In the genomic region with DNA sequence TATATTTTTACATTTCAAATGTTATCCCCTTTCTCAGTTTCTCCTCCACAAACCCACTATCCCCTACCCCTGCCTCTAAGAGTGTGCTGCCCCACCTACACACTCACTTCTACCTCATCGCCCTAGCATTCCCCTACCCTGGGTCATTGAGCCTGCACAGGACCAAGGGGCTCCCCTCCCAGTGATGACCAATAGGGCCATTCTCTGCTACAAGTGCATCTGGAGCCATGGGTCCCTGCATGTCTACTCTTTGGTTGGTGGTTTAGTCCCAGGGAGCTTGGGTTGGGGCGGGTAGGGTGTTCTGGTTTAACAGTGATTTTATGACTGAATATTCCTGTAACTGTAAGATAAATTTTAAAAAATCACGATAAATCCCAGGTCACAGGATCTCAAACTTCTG, we compare ENCODE assay signal across 8 mouse cellular contexts. TPM values are rescaled to one million over a fixed set of nuclear protein-coding genes. Genes with fewer than 3 reads are reported as not detected.
DNase-seq lines count a peak whose midpoint lies in the region; ATAC-seq and TF ChIP-seq lines count a peak whose summit lies in the region.

No protein-coding gene starts in this region.

- WGBS in forebrain, embryonic 14.5 days, result 1% methylated on average over 3 of the region's 3 CpGs
- 5% methylated on average over 3 of the region's 3 CpGs for WGBS in limb, embryonic 15.5 days
- WGBS in stomach, embryonic 16.5 days, result 5% methylated on average over 3 of the region's 3 CpGs

- H3K9ac ChIP-seq in forebrain, embryonic 14.5 days (ENCODE audit: low read length), result peak overlapping the region; percentile 76
- H3K9ac ChIP-seq in limb, embryonic 15.5 days, result peak overlapping the region; percentile 61
- peak overlapping the region; percentile 85 for H3K9ac ChIP-seq in stomach, embryonic 16.5 days (ENCODE audit: low read length)

- no peak for TF ChIP-seq CTCF in layer of hippocampus, adult 2 months (conservative IDR thresholded peaks at IDR 0.05)
- TF ChIP-seq CTCF in Patski (IDR thresholded peaks at IDR 0.05), result no peak

- CTCF ChIA-PET in Patski (lab: Charles Lee), result no interaction called here

- peak overlapping the region; percentile 70 for H3K27ac ChIP-seq in layer of hippocampus, adult 2 months
- H3K27ac ChIP-seq in forebrain, embryonic 14.5 days (ENCODE audit: low read depth, low read length), result no peak overlapping the region
- H3K27ac ChIP-seq in limb, embryonic 15.5 days, result no peak overlapping the region
- no peak overlapping the region for H3K27ac ChIP-seq in stomach, embryonic 16.5 days (ENCODE audit: low read length)

- no peaks in the 10 kb centered on the region for H3K9me3 ChIP-seq in forebrain, embryonic 14.5 days (replicated peaks; ENCODE audit: control insufficient read depth, low read length)
- no peaks in the 10 kb centered on the region for H3K9me3 ChIP-seq in limb, embryonic 15.5 days
- no peaks in the 10 kb centered on the region for H3K9me3 ChIP-seq in stomach, embryonic 16.5 days (replicated peaks; ENCODE audit: control insufficient read depth, low read length)

- peak overlapping the region; percentile 70 for H3K4me2 ChIP-seq in forebrain, embryonic 14.5 days (ENCODE audit: low read length)
- H3K4me2 ChIP-seq in limb, embryonic 15.5 days, result peak overlapping the region; percentile 61
- H3K4me2 ChIP-seq in stomach, embryonic 16.5 days (ENCODE audit: low read depth, low read length), result peak overlapping the region; percentile 80

- no peaks in the 10 kb centered on the region for H3K36me3 ChIP-seq in forebrain, embryonic 14.5 days (ENCODE audit: control insufficient read depth, insufficient read depth, low read length)
- H3K36me3 ChIP-seq in limb, embryonic 15.5 days, result no peaks in the 10 kb centered on the region
- H3K36me3 ChIP-seq in stomach, embryonic 16.5 days (ENCODE audit: control insufficient read depth, insufficient read depth, low read length), result no peaks in the 10 kb centered on the region

- ATAC-seq in Patski, result peak; percentile 33
- peak; percentile 68 for ATAC-seq in forebrain, embryonic 14.5 days
- peak; percentile 52; the same call in 1 of the 2 replicates for ATAC-seq in limb, embryonic 15.5 days (ENCODE audit: insufficient number of reproducible peaks, low FRiP score, low TSS enrichment, low read depth)
- peak; percentile 50 for ATAC-seq in stomach, embryonic 16.5 days (ENCODE audit: insufficient read depth, low FRiP score)

- H3K4me1 ChIP-seq in forebrain, embryonic 14.5 days (ENCODE audit: control insufficient read depth, insufficient read depth, low read length), result no peaks in the 10 kb centered on the region
- H3K4me1 ChIP-seq in limb, embryonic 15.5 days, result no peaks in the 10 kb centered on the region
- H3K4me1 ChIP-seq in stomach, embryonic 16.5 days (ENCODE audit: control insufficient read depth, insufficient read depth, low read length), result no peaks in the 10 kb centered on the region

- in situ Hi-C loops in Patski (cut with MboI; ENCODE audit: low pct_unique_long_range_greater_than_20kb), result no loop called here

- H3K4me3 ChIP-seq in layer of hippocampus, adult 2 months, result peak overlapping the region; percentile 75
- peak overlapping the region; percentile 48 for H3K4me3 ChIP-seq in forebrain, embryonic 14.5 days (ENCODE audit: low read depth, low read length)
- H3K4me3 ChIP-seq in limb, embryonic 15.5 days, result peak overlapping the region; percentile 66
- H3K4me3 ChIP-seq in stomach, embryonic 16.5 days (replicated peaks; ENCODE audit: low read length), result peak overlapping the region; percentile 75

- POLR2A ChIA-PET in Patski (lab: Charles Lee), result no interaction called here

- H3K27me3 ChIP-seq in Patski, result no peaks in the 10 kb centered on the region
- no peaks in the 10 kb centered on the region for H3K27me3 ChIP-seq in forebrain, embryonic 14.5 days (replicated peaks; ENCODE audit: control insufficient read depth, insufficient read depth, low read length)
- H3K27me3 ChIP-seq in limb, embryonic 15.5 days, result no peaks in the 10 kb centered on the region
- H3K27me3 ChIP-seq in stomach, embryonic 16.5 days (ENCODE audit: control insufficient read depth, insufficient read depth, low read length), result no peaks in the 10 kb centered on the region

- DNase-seq in layer of hippocampus, adult 2 months (ENCODE audit: low spot score in 2 of 2), result no peak
- DNase-seq in layer of hippocampus, adult 18-20 months (ENCODE audit: low spot score in 2 of 2), result no peak
- DNase-seq in Patski (ENCODE audit: low read depth, low spot score), result no peak
- DNase-seq in forebrain, embryonic 14.5 days (ENCODE audit: low spot score), result no peak
- no peak for DNase-seq in spleen, adult 12 weeks (ENCODE audit: low spot score)
- DNase-seq in urinary bladder, postnatal 36 days (ENCODE audit: low spot score in 2 of 2), result no peak

RNA-seq across cellular contexts. Expression of gene Zfp995, which starts 0.7 kb away (rescaled TPM):
- total RNA-seq in layer of hippocampus, adult 2 months (2021), result 1 to 10 TPM; 5.3 to 5.8 TPM
- total RNA-seq in layer of hippocampus, adult 18-20 months (2021), result 1 to 10 TPM; 4.3 to 4.9 TPM
- polyA plus RNA-seq in Patski (2021), result 5.9 TPM
- polyA plus RNA-seq in forebrain, embryonic 14.5 days (2014; fragmentation: Nextera tagmentation; extraction: Ambion mirVana), result 14.0 and 14.1 TPM in 2 replicates
- 6.3 and 6.9 TPM in 2 replicates for polyA plus RNA-seq in limb, embryonic 15.5 days (2015; fragmentation: Nextera tagmentation; extraction: Ambion mirVana)
- polyA plus RNA-seq in stomach, embryonic 16.5 days (2015; fragmentation: Nextera tagmentation; extraction: Ambion mirVana), result 7.4 and 8.8 TPM in 2 replicates

RNA-seq across cellular contexts. Expression of gene Zfp942, which starts 53.2 kb away (rescaled TPM):
- 10 to 100 TPM; 15.5 to 16.3 TPM for total RNA-seq in layer of hippocampus, adult 2 months (2021)
- 10 to 100 TPM; 14.6 to 14.8 TPM for total RNA-seq in layer of hippocampus, adult 18-20 months (2021)
- polyA plus RNA-seq in Patski (2021), result 15.3 TPM
- 21.4 and 28.3 TPM in 2 replicates for polyA plus RNA-seq in forebrain, embryonic 14.5 days (2014; fragmentation: Nextera tagmentation; extraction: Ambion mirVana)
- polyA plus RNA-seq in limb, embryonic 15.5 days (2015; fragmentation: Nextera tagmentation; extraction: Ambion mirVana), result 19.7 and 19.8 TPM in 2 replicates
- polyA plus RNA-seq in stomach, embryonic 16.5 days (2015; fragmentation: Nextera tagmentation; extraction: Ambion mirVana), result 18.9 and 23.7 TPM in 2 replicates

RNA-seq across cellular contexts. Expression of gene Zfp943, which starts 53.3 kb away (rescaled TPM):
- 10 to 100 TPM; 20.6 to 21.5 TPM for total RNA-seq in layer of hippocampus, adult 2 months (2021)
- 10 to 100 TPM; 20.7 to 21.2 TPM for total RNA-seq in layer of hippocampus, adult 18-20 months (2021)
- 13.4 TPM for polyA plus RNA-seq in Patski (2021)
- polyA plus RNA-seq in forebrain, embryonic 14.5 days (2014; fragmentation: Nextera tagmentation; extraction: Ambion mirVana), result 20.7 and 26.7 TPM in 2 replicates
- 17.2 and 18.5 TPM in 2 replicates for polyA plus RNA-seq in limb, embryonic 15.5 days (2015; fragmentation: Nextera tagmentation; extraction: Ambion mirVana)
- 16.9 and 19.0 TPM in 2 replicates for polyA plus RNA-seq in stomach, embryonic 16.5 days (2015; fragmentation: Nextera tagmentation; extraction: Ambion mirVana)
